Mouse (Mus musculus): ENCODE results near the gene Gucd1.

GRCm38 (mm10) chr10:75429004-75429380 lies 88.8 kb downstream of the Gucd1 start:
- TF ChIP-seq POLR2A (IDR thresholded peaks at IDR 0.05; ENCODE audit: control insufficient read depth, extremely low read depth, insufficient read depth, low read length, poor library complexity) (no peak), CTCF (IDR thresholded peaks at IDR 0.05; ENCODE audit: borderline replicate concordance, control insufficient read depth, extremely low read depth, insufficient read depth, low read length, poor library complexity) (no peak)
